Mouse (Mus musculus): ENCODE measurements around the gene D230025D16Rik.
"Not testable (repeated sequence)": the region's sequence is repeated elsewhere in the genome, so short reads cannot be mapped to it uniquely, and the experiment has no call there.

The D230025D16Rik gene

GRCm38 (mm10) chr8:105224413-105225271 is at the start of gene D230025D16Rik:
Gene D230025D16Rik, plus strand, starts transcription at chr8:105225145.
- peak; percentile 95 for DNase-seq (ENCODE audit: low read depth, low spot score)

- not testable (repeated sequence) for DNase-seq (ENCODE audit: low read depth, low spot score)
Observed at GRCm38 (mm10) chr8:105175287-105175686, 49.7 kb upstream of the D230025D16Rik start.

GRCm38 (mm10) chr8:105178211-105178800 is 46.6 kb upstream of the D230025D16Rik start:
- DNase-seq (ENCODE audit: low read depth, low spot score): no peak

GRCm38 (mm10) chr8:105182201-105182600 is 42.7 kb upstream of the D230025D16Rik start:
- no peak for DNase-seq (ENCODE audit: low read depth, low spot score)

GRCm38 (mm10) chr8:105186467-105187005 is 38.4 kb upstream of the D230025D16Rik start:
- DNase-seq (ENCODE audit: low read depth, low spot score): no peak

GRCm38 (mm10) chr8:105192182-105192581 is 32.8 kb upstream of the D230025D16Rik start:
- DNase-seq (ENCODE audit: low read depth, low spot score): no peak

- no peak for DNase-seq (ENCODE audit: low read depth, low spot score)
Observed at GRCm38 (mm10) chr8:105205748-105206147, 19.2 kb upstream of the D230025D16Rik start.

GRCm38 (mm10) chr8:105206766-105207275 is 18.1 kb upstream of the D230025D16Rik start:
- no peak for DNase-seq (ENCODE audit: low read depth, low spot score)

GRCm38 (mm10) chr8:105207675-105208273 is 17.2 kb upstream of the D230025D16Rik start:
- no peak for DNase-seq (ENCODE audit: low read depth, low spot score)

- DNase-seq (ENCODE audit: low read depth, low spot score): no peak
Observed at GRCm38 (mm10) chr8:105209153-105210110, 15.5 kb upstream of the D230025D16Rik start.

GRCm38 (mm10) chr8:105214104-105214503 is 10.8 kb upstream of the D230025D16Rik start:
- DNase-seq (ENCODE audit: low read depth, low spot score): no peak

GRCm38 (mm10) chr8:105217926-105218522 is 6.9 kb upstream of the D230025D16Rik start:
- DNase-seq (ENCODE audit: low read depth, low spot score): peak; percentile 51

GRCm38 (mm10) chr8:105223850-105224249 is 1.1 kb upstream of the D230025D16Rik start:
- no peak for DNase-seq (ENCODE audit: low read depth, low spot score)

- DNase-seq (ENCODE audit: low read depth, low spot score): no peak
Observed at GRCm38 (mm10) chr8:105225272-105225593, 288 bp downstream of the D230025D16Rik start.

GRCm38 (mm10) chr8:105225917-105226316 is 972 bp downstream of the D230025D16Rik start:
- DNase-seq (ENCODE audit: low read depth, low spot score): no peak

GRCm38 (mm10) chr8:105231503-105232320 is 6.8 kb downstream of the D230025D16Rik start:
- no peak for DNase-seq (ENCODE audit: low read depth, low spot score)

GRCm38 (mm10) chr8:105232321-105232693 is 7.4 kb downstream of the D230025D16Rik start:
- DNase-seq (ENCODE audit: low read depth, low spot score): not testable (repeated sequence)

GRCm38 (mm10) chr8:105233126-105233935 is 8.4 kb downstream of the D230025D16Rik start:
- DNase-seq (ENCODE audit: low read depth, low spot score): no peak

- DNase-seq (ENCODE audit: low read depth, low spot score): no peak
Observed at GRCm38 (mm10) chr8:105235206-105235605, 10.3 kb downstream of the D230025D16Rik start.

All from A20 (cell line).